Mouse (Mus musculus) adrenal gland, postnatal 36 days (tissue): ENCODE data around the gene Psme2. TPM values are rescaled to one million over a fixed set of nuclear protein-coding genes. Genes with fewer than 3 reads are reported as not detected.

Experiments
- DNase-seq, 2 experiments: peaks; one replicate each; pipeline ENCODE4 v3.0.0; 2021; ENCODE audit warnings: mixed read lengths in 1 of 2
- total RNA-seq, 2 experiments: library from RNA; stranded (reverse); gene quantifications; 2 replicates each; pipeline ENCODE4 v1.2.3; 2021

Gene Psme2
- total RNA-seq, 2 experiments from 2014 or later, result 311 to 396 TPM

DNA sequence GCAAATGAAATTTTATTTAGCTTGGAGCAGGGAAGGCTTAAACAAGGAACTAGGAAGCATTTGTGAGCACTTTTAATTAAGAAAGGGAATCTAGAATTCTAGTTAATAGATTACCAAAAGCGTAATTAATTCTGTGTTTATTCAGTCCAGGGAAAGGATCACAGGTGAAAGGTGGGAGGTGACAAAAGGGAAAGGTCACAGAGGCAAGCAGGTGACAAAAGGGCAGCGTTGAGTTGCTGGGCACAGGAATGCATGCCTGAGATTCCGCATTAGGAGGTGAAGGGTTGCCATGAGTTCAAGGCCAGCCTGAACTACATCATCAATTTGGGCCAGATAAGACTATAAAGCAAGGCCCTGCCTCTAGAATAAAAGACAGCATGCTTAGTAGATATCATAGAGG lies 23.4 kb downstream of the Psme2 start:
- no peak for DNase-seq

DNA sequence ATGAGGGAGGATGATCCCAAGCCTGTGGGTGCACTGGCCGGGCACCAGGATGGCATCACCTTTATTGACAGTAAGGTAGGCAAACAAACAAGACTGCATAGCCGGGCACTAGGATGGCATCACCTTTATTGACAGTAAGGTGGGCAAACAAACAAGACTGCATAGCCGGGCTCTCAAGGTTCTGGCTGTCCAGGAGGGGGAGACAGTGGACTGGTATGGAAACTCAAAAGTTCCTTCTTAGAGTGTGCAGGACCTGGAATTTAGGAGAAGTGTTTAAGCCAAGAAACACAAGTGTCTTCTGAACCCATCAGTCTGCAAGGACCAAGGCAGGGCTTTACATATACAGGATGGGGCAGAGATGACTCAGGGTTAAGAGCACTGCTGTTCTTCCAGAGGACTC lies 25.2 kb downstream of the Psme2 start:
- DNase-seq, result no peak

DNA sequence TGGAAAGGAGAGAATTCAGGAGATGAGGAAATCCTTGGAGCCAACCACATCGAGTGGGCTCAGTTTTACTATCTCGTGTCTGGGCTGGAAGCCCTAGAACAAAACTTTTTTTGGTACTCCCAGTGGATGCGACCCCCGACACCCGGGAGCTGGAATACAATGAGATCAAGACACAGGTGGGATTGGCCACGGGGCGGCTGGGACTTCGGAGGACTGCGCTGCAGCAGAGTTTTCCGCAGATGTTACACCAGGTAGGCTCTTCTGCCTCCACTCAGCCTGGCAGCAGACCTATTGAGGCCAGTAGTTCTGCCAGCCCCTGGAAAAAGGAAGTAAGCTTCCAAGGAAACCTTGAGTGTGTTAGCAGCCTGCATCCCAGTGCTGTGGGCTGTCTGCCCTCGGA lies 27.7 kb downstream of the Psme2 start:
- DNase-seq, result no peak

DNA sequence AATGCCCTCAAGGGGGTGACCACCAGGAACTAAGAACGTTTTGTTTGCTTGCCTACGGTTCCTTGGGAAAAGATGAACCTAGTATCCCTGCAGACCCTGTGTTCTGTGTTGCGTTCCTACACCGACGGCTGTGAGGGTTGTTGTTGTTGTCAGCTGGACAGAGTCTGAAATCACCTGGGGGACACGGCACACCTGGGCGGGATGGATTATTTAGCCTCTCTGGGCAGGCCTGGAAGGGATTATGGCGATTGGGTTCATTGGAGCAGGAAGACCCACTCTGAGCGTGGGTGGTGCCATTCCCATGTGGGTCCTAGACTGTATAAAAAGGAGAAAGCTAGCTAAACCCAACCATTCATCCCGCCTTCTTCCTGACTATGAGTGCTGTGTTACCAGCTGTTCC lies 29.1 kb downstream of the Psme2 start:
- no peak for DNase-seq

DNA sequence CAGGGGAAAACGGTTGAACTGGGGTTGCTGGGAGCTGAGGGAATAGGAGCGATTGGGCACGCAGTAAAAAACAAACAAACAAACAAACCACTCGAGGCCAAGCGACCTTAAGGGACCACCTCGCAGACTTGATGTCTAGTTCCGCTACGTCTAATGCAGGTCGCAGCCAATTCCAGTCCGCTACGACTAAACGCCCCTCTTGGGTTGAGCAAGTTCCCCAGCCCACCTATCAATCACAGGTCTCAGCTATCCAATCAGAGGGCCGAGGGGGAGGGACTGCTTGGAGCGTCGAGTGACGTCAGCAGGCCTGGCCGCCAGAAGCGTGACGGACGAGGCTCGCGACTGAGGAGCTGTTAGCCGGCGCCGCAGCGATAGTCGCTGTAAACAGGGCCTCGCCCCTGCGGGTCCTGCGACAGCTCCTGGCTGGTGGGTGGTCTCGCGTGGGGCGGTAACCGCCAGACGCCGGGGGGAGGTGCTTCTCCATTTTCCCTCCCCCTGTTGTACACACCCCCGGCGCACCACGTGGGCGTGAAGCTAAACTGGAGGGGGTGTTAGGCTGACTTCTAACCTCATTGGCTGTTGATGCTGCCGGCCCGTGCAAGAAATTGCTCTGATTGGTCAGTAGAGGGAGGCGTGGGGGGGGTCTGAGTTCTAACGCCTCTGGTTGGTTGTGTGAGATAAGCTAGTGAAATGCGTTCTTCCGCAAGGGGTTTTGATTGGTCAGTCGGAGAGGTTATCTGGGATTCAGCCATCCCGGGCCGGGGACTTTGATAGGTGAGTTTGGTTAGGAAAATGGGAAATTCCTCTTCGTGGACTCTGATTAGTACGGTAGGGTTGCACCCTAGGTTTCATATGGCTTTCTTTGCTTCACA lies 30.5 kb downstream of the Psme2 start, which contains the start of gene A730061H03Rik:
Gene A730061H03Rik (minus strand): TSS at position 205 of the 872 bp plus-strand sequence.
- DNase-seq, result peak; percentile 98

GRCm38 (mm10) chr14:55559799-55560201 lies 31.1 kb downstream of the Psme2 start, which contains the start of gene Dcaf11:
Dcaf11 (plus strand) TSS chr14:55560006.
- DNase-seq, result peak; percentile 94

DNA sequence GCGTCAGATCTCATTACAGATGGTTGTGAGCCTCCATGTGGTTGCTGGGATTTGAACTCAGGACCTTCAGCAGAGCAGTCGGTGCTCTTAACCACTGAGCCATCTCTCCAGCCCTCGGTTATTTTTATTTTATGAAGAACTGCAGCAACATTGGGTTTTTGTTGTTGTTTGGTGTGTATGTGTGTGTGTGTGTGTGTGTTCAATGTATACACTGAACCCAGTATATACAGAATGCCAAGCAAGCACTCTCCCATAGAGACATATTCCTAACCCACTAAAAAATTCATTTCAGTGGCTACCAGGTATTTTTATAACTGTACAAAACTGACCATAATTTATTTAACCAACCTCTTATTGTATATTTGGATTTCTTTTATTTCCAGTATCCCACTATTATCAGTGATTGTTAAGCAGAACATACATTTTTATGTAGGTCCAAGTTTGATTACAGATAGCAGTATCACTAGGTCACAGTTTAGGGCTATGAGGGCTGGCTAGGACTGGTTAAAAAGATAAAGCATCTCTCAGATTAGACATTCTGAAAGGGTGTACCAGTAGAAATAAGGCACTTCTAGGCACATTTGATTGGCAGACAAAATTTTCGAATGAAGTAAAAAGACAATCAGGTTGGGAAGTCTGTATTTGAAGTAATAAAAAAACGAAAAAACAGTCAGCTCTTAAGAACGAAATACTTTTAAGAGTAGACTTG lies 32.0 kb downstream of the Psme2 start:
- DNase-seq, result no peak

GRCm38 (mm10) chr14:55557587-55557986 lies 33.3 kb downstream of the Psme2 start:
- no peak for DNase-seq

DNA sequence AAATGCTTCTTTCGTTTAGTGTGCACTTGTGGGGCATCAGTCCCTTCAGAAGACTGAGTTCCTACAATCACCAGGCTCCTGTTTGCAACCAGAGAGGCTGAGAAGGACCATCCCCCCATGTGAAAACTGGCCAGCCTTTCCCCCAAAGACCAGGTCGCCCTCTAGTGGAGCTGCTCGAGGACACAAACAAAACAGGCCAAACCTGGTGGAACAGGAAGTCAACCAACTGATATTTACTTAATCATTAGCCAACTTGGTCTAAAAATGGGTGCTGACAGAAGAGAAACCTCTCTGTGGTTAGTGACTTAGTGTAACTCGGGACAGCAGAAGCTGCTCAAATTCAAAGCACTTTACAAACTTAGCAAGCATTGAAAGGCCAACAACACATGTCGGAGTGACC lies 33.9 kb downstream of the Psme2 start:
- peak; percentile 80 to 88 for DNase-seq

GRCm38 (mm10) chr14:55555788-55556187 lies 35.1 kb downstream of the Psme2 start:
- no peak for DNase-seq

DNA sequence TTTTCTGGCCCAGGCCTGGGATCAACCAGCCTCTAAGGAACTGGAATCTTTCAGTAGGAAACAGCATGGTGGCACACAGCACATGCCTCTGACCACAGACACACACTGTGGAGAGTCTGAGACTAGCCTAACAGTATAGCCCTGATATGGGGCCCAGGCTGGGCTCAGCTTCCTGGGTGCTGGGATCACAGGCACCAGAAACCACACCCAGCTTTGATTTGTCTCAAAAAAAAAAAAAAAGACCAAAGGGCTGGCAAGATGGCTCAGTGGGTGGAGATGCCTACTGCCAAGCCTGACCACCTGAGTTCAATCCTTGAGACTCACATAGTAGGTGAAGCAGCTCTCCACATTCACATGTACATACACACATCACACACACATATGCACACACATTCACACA lies 36.3 kb downstream of the Psme2 start:
- DNase-seq, result no peak

- DNase-seq, result no peak
These were observed 39.1 kb downstream of the Psme2 start for GRCm38 (mm10) chr14:55551794-55552193.

GRCm38 (mm10) chr14:55551347-55551746 lies 39.6 kb downstream of the Psme2 start:
- no peak for DNase-seq

GRCm38 (mm10) chr14:55550191-55550590 lies 40.7 kb downstream of the Psme2 start:
- DNase-seq, result no peak

DNA sequence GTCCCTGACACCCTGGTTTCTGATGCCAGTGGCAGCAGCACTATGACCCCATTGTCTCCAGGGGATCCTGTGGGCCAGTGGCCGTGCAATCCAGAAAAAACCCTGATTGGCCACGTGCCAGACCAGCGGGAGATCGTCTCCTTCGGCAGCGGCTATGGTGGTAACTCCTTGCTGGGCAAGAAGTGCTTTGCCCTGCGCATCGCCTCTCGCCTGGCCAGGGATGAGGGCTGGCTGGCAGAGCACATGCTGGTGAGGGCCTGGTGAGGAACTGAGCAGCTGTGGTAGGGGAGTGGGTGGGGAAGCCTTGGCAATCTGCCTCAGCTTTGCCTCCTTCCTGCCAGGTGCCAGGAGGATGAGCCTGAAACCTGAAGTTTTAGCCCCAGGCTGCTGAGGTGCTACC lies 46.6 kb downstream of the Psme2 start:
- no peak for DNase-seq

DNA sequence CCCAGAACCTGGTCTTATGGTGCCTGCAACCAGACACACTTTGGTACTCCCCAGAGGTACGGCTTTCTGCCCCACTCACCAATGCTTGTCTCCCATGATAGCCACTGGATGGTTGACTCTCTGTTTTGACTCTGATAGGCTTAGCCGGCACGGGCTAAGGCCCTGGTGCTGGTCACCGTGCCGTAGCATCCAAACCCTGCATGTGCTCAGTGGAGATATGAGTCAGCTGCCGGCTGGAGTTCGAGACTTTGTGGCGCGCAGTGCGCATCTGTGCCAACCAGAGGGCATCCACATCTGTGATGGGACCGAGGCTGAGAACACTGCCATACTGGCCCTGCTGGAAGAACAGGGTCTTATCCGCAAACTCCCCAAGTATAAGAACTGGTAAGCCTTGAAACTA lies 48.6 kb downstream of the Psme2 start:
- DNase-seq, result no peak

DNA sequence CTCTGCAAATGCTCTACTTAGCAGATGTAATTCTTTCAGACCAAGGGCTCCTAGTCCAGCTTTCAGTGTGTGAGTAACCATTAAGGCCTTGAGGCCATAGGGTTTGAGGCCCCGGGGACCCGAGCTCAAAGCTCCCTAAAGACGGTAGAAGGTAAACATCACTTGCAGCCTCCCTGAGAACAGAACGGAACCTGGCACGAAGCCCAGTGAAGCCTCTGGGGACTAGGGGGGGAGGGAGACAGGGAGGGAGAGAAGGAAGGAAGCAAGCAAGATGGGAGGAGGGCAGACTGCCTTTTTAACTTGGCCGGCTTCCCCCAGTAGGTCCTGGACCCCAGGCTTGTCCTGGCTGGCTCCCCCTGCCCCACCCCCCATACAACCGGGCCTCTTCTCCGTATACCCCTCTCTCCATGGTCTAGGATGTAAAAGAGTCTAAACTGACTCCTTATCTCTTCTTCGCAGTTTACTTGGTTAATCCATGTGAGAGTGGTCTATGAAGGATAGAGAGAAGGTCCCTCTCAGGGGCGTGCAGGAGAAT lies 50.1 kb downstream of the Psme2 start:
- peak; percentile 83 to 87 for DNase-seq

GRCm38 (mm10) chr14:55540067-55540786 lies 50.7 kb downstream of the Psme2 start, which contains the start of gene Pck2:
Pck2 (plus strand) TSS chr14:55540266.
- peak; percentile 94 for DNase-seq
